Mouse (Mus musculus) kidney, adult 11 months (tissue): ENCODE results near the gene Slc22a17.

Source experiments
- DNase-seq: peaks from one replicate; pipeline ENCODE4 v3.0.0; 2022

The Slc22a17 gene

GRCm38 (mm10) chr14:54856703-54857102, 56.2 kb downstream of the Slc22a17 start:
- DNase-seq: no peak
